Mouse (Mus musculus): ENCODE results near the gene Vkorc1l1.
"Not testable (repeated sequence)": the region's sequence is repeated elsewhere in the genome, so short reads cannot be mapped to it uniquely, and the experiment has no call there.

Vkorc1l1 gene

DNA sequence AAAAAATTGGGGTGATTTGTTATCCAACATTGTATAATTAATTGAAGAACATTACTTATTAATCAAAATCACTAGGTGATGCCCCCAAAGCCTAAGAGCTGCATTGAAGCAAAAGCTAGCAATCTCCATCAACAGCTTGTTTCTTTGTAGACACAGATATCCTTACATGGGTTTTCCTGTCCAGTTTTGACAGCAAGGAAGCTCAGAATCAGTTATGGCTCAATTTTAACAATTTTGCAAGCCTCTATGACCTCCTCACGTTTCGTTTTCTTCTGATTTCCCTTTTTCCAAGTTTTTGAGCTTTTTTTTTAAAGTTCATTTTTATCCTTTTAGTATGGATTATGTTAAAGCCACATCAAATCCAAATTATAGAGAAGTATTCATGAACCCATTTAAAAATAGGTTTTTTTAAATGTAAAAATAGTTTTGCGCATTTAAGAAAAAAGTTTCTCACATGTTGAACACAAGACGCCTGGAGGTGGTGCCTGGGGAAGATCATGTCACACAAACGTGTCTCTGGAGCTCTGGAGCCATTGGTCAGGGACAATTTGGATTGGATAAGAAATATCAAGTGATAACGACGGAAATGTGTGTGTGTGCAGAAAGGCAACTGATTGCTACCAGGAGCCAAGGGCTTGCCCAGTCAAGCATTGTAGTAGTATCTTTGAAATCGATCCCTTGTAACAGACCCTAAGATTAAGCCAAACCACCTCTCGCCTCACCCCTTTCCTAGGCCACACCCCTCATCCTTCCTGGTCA, 855 bp upstream of the Vkorc1l1 start:
- in situ Hi-C loops (cut with MboI; ENCODE audit: unreplicated experiment in 2 of 2) = no loop called here

DNA sequence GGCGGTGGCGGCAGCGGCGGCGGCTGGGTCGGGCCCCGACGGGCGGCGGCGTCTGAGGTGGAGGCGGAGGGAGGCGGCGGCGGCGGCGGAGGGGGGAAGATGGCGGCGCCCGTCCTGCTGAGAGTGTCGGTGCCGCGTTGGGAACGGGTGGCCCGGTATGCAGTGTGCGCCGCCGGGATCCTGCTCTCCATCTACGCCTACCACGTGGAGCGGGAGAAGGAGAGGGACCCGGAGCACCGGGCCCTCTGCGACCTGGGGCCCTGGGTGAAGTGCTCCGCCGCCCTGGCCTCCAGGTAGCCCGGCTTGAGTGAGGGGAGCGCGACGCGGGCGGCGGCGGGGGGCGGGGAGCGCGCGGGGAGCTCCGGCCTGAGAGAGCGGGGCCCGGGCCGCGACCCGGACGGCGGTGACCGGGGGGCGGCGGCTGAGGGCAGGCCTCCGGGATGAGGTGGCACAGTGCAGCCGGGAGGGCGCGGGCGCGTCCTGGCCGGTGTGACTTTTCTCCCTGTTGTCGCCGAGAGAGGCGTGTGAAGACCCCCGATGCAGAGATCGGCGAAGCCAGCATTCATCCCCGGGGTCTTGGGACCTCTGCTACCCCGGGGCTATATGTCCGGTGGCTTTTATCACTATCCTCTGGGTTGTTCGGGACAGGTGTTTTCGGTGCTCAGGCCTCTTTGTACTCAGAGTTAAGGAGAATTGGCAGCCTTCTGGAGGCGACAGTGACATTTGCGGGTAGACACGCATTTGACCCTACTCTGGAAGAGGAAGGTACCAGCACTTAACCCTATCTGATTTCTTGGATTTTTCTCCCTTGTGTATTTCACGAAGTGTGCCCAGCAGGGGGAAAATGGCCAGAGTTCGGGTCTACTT, 536 bp downstream of the Vkorc1l1 start:
- in situ Hi-C loops (cut with MboI; ENCODE audit: unreplicated experiment in 2 of 2) = not testable (repeated sequence)

DNA sequence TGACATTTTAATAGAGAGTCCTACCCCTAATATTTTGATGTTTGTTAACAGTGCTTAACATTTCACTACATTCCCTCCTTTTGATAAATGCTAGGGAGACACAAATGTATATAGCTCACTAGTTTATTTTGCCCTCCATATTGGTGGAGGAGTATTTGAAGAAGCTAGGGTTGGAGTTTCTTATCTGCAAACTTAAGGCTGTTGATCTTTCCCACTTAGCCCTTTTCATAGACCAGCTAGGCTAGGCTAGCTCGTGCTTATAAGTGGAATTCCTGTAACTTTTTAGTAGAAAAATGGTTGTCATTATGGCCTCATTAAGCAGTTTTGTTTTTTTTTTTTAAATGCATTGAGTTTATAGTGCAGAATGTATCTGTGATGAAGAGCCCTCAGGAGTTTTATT, 1.6 kb downstream of the Vkorc1l1 start:
- in situ Hi-C loops (cut with MboI; ENCODE audit: unreplicated experiment in 2 of 2) = no loop called here

DNA sequence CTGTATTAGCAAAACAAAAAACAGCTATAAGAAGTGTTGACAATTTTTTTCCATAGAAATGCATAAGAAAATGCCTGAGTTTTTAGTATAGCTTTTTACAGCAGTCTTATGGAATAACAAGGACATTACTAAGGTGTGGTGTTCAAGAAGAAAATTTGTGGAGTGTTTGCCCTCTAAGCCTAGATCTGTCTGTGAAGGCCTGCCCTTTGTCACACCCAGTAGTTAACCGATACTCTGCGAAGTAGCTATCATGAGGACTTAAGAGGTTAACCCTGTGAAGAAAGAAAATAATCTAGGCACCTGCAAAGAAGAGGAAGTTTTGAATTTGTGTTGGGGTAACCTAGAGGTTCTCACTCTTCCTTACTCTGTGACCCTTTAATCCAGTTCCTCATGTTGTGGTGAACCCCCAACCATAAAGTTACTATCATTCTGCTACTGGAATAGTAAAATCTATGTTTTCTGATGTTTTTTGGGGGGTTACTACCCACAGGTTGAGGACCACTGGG, 5.8 kb downstream of the Vkorc1l1 start:
- in situ Hi-C loops (cut with MboI; ENCODE audit: unreplicated experiment in 2 of 2) = no loop called here

DNA sequence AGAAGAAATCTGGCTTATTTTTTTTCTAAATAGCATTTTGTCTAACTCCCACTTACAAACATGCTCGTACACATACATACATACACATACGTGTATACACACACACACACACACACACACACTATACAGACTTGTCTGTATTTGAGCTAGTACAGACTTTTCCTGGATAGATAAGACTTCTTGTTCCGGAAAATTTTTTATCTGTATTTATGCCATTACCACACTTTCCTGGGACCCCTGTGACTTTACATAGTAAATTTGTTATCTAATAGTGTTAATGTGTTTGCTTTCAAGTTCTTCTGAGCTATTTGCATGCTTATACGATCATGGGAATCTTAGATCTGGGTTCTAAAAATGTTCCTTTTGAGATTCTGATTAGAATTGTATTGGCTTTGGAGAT, 10.4 kb downstream of the Vkorc1l1 start:
- in situ Hi-C loops (cut with MboI; ENCODE audit: unreplicated experiment in 2 of 2) = no loop called here

DNA sequence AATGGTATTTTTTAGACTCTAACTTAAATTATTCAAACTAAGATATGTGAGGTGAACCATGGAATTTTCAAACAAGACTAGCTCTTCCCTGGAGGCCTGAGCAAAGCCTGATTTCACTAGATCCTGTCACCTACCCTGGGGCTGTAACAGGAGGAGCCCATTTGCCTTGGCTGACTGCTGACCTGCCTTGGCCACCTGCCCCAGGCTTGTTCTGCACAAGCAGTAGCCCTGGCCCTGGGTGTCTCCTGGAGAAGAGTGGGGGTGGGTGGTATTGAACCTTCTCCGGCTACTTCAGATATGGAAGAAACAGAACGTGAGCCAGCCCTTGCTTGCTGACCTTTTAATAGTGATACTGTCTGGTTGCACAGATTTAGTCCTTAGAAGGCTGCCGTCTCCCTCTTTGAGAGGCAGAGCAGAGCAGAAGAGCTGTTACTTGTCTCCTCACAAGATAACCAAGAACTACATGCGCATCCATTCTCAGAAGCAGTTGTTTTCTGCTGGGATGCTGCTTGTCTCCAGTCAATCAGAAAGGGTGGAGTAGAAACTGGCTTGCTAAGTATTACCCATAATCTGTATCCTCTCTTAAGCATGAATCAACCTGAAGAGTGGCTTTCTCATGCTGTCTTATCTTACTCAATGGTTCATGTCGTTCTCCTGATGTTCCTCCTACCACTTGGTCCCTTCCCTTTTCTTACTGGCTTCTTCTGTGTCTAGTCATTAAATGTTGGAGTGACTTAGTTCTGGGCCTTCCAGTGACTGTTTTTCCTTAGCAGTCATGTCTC, 12.9 kb downstream of the Vkorc1l1 start:
- in situ Hi-C loops (cut with MboI; ENCODE audit: unreplicated experiment in 2 of 2) = no loop called here

DNA sequence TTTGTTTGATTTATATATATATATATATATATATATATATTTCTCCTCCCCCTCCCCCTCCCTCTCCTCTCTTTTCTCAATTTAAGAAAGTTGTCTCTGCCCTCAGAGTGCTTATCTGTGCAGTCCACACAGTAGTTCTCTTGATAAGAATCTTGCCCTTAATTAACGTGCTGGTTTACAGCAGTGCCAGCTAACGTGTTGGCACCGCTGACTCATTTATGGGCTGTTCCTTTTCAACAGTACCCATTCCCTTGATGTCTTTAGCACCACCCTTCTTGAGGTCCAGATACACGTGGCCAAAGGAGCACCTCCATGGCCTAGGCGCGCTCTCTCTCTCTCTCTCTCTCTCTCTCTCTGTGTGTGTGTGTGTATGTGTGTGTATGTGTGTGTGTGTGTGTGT, 14.0 kb downstream of the Vkorc1l1 start:
- in situ Hi-C loops (cut with MboI; ENCODE audit: unreplicated experiment in 2 of 2) = no loop called here

DNA sequence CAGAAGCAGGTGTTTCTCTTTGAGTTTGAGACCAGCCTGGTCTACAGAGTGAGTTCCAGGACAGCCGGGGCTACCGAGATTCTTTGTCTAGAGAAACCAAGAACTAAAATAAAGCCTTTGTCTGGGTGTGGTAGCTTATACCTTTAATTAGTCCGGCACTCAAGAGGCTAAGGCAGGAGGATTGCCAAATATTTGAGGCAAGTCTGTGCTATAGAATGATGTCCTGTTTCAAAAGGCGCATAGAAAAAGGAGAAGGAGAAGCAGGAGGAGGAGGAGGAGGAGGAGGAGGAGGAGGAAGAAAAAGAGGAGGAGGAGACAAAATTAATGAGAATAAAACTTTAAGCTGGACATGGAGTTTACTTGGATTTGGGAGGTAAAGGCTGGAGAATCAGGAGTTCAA, 21.5 kb downstream of the Vkorc1l1 start:
- in situ Hi-C loops (cut with MboI; ENCODE audit: unreplicated experiment in 2 of 2) = no loop called here

DNA sequence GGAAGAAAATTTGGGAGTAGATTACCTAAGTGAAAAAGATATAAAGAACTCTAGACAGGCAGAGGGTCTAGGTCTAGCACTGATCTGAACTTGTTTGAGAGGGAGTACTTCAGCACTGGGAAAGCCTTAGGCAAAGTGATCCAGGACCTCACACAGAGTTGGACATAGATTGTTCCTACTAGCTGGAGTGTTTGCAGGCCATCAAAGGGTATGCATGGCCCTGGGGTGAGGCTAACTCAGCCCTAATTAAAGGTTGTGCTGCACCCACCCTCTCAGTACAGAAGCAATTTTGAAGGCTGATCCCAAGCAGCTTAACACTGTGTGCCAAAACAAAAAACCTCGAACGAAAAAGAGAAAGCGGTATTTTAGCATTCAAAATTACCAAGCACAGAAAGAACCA, 24.7 kb downstream of the Vkorc1l1 start:
- in situ Hi-C loops (cut with MboI; ENCODE audit: unreplicated experiment in 2 of 2) = no loop called here

DNA sequence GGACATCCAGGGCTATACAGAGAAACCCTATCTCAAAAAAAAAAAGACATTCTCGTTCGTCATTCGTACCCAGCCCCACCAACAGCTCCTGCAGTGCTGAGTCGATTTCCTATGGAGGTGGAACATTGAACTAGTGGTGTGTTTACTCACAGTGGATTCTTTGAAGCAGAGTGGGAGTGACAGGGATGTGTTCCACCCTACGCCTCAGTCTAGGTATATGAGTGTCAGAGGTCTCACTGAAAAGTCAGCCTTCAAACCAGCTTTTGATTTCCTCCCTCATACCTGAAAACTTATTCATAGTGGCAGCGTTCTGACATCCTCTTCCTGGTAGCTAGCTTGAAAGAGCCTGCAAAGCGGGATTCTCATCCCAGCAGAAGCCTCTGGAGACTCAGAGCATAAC, 26.6 kb downstream of the Vkorc1l1 start:
- in situ Hi-C loops (cut with MboI; ENCODE audit: unreplicated experiment in 2 of 2) = no loop called here

DNA sequence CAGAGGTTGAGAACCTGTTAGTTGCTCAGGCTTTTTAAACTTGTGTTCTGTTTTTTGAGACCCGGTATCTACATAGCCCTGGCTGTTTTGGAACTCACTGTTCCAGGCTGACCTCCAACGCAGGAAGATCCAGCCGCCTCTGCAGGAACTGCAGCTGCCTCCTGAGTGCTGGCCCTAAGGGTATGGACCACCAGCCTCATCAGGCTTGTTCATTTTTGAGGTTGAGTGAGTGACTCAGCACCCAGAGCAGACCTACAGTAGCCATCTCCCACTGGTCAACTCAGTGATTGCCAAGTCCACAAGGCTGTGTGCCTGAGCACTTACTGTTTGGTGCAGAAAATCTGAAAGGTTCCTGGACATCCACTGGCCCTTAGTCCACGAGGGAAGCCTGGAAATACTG, 29.7 kb downstream of the Vkorc1l1 start:
- in situ Hi-C loops (cut with MboI; ENCODE audit: unreplicated experiment in 2 of 2) = no loop called here

DNA sequence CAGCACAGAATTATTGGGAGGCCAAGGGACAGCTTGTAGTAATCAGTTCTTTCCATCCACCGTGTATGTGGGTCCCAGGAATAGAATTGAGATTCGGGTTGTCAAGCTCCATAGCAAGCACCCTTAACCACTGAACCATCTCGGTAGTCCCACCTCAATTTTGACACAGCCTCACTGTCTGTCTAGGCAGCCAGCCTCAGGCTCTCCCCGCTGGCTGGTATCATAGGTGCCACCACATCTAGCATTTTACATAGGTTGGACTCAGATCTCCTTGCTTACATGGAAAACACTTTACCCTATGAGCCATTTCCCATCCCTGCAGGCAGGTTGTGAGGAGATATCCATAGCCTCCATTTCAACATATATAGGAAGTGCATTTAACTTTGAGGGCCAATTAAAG, 32.6 kb downstream of the Vkorc1l1 start:
- in situ Hi-C loops (cut with MboI; ENCODE audit: unreplicated experiment in 2 of 2) = no loop called here

DNA sequence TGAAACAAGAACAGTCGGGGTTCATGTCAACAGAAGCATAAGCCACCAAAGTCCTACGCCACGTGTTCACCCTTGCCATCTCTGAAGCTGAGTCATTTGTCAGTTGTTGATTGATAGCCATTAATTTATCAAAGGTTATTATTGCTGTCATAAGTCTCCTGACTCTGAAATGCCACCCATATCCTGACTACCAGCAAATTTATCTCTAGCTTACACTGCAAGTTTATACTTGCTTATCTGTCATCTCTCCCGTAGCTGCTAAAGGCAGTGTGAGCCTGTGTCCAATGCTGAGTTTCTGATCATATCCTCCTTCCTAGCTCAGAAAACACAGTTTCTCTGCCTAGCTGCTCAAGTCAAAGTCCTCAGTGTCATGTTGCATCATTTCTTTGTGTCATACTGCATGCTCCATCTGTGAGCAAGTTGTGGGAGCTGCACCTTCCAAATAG, 33.1 kb downstream of the Vkorc1l1 start:
- in situ Hi-C loops (cut with MboI; ENCODE audit: unreplicated experiment in 2 of 2) = loop anchor here in 1 of 2 experiments (25.0 kb wide), 1 partner anchor 363 kb away; no protein-coding TSS in a partner anchor

DNA sequence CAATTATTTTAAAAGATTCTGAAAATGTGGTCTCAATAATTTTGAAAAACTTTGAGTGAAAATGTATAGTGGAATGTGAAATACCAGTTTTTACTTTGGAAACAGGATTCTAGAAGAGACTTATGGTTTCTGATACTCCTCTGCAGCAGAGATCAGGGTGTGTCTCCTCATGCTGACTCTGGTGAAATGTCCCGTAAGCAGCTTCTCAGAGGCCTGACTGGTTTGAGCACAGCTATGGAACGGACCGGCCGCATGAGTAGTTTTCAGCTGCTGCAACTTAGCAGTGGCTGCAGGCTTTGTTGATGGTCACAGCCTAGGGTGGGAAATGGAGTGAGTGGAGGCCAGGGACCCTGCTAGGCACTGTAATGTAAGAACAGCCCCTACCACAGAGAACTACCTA, 36.0 kb downstream of the Vkorc1l1 start:
- in situ Hi-C loops (cut with MboI; ENCODE audit: unreplicated experiment in 2 of 2) = loop anchor here in 1 of 2 experiments (25.0 kb wide), 1 partner anchor 365 kb away; no protein-coding TSS in a partner anchor

DNA sequence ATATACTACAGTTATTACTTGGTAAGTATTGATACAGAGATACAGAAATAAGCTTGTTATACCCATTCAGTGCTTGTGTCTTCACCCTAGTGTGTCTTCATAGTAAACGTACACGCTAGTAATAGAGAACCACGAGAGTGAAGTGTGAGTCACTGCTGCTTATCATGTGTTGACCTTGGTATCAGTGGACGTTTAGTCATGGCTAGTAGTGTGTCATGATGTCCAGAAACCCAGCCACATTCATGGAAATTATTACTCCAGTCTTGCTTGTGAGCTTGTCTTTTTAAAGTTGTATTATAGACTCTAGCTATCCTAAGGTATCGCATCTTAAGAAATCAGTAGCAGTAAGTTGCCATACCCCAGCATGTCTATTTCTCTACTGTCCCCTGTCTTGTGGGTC, 36.8 kb downstream of the Vkorc1l1 start:
- in situ Hi-C loops (cut with MboI; ENCODE audit: unreplicated experiment in 2 of 2) = loop anchor here in 1 of 2 experiments (25.0 kb wide), 1 partner anchor 366 kb away; no protein-coding TSS in a partner anchor

DNA sequence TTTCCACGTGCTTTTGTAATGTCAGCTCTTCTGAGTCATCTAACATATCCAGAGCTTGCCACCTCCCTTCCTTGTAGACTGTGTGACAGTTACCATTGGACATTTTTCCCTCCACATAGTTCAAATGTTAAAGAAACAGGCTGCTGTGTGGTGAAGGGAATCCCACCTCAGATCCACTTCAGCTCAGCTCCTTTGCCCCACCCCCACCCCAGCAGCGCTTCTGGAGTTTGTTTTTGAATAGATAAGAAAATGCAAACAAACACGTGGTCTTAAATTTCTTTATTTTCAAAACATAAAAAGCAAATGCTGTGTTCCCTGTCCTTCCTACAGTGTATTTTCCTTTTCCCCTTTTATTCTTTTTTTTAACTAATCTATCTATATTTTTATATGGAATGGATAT, 38.4 kb downstream of the Vkorc1l1 start:
- in situ Hi-C loops (cut with MboI; ENCODE audit: unreplicated experiment in 2 of 2) = loop anchor here in 1 of 2 experiments (25.0 kb wide), 1 partner anchor 368 kb away; no protein-coding TSS in a partner anchor

DNA sequence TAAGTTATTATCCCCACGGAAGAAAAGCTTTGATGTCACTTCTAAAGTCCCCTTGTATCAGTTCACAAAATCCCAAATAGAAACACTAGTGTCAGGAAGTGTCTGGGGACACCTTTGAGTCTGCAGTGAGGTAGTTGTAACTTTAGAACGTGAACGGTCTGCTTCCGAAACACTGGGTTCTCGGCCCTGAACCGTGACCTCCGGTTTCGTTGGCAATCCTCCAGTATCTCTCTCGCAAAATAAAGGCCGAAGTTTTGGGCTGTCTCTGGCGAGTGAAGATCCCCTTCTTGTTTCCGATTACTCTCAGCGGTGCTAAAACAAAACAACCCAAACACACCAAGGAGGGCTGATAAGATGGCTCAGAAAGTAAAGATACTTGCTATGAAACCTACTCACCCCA, 47.6 kb downstream of the Vkorc1l1 start:
- in situ Hi-C loops (cut with MboI; ENCODE audit: unreplicated experiment in 2 of 2) = loop anchor here in 1 of 2 experiments (25.0 kb wide), 1 partner anchor 377 kb away; no protein-coding TSS in a partner anchor

DNA sequence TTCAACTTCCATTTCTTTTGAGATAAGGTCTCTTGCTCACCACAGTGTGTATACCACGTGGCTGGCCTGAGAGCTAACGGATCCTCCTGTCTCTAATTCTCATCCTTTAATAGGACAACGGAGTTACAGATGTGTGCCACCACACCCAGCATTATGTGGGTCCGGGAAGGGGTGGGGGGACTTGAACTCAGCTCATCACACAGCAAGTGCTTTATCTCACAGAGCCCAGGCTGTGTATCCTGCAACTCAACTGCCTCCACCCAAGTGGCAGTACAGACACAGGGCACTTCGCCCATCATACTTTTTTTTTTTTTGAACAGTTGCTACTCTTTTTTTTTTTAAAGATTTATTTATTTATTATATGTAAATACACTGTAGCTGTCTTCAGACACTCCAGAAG, 50.1 kb downstream of the Vkorc1l1 start:
- in situ Hi-C loops (cut with MboI; ENCODE audit: unreplicated experiment in 2 of 2) = loop anchor here (10.0 to 25.0 kb wide), 2 partner anchors 380 to 863 kb away; no protein-coding TSS in a partner anchor

DNA sequence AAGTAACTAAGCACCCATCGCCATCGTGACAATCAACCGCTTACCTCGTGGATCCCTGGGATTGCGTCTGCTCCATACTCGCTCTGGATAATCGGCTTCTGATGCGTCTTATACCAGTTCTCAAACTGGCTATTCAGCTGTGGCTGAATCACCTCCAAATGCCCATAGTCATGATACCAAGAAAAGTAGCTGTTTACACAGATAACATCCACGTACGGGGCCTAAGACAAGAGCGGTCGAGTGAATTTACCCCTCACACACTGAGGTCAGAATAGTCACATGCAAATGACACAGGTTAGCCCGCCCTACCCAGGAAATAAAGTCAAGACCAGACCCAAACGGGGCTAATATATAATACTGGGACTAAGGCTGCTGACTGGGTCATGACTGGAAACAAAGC, 51.6 kb downstream of the Vkorc1l1 start:
- in situ Hi-C loops (cut with MboI; ENCODE audit: unreplicated experiment in 2 of 2) = loop anchor here (10.0 to 25.0 kb wide), 2 partner anchors 381 to 861 kb away; no protein-coding TSS in a partner anchor

DNA sequence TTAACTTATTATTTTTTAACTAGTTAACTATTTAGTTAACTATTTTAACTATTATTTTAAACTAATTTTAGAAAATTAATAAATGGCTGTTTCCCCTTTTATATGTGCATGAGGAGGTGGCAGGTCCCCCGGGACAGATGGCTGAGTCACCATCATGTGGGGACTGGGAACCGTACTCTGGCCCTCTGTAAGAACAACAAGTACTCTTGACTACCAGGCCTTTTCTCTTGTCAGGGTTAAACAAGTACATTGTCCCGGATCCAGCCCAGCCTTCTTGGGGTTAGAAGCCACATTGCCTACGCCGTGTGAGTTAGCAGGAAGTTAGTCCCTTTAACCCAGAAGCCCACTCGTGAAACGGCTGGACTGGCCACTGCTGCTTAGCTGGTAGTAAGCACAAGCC, 53.2 kb downstream of the Vkorc1l1 start:
- in situ Hi-C loops (cut with MboI; ENCODE audit: unreplicated experiment in 2 of 2) = loop anchor here (5.0 to 25.0 kb wide), 3 partner anchors 383 to 860 kb away; no protein-coding TSS in a partner anchor
